Mouse (Mus musculus): ENCODE measurements around the gene Mapkapk2. TPM values are rescaled to one million over a fixed set of nuclear protein-coding genes. Genes with fewer than 3 reads are reported as not detected.

Mapkapk2 gene
- polyA plus RNA-seq, 1 experiment from 2014 or later: 35.2 TPM

DNA sequence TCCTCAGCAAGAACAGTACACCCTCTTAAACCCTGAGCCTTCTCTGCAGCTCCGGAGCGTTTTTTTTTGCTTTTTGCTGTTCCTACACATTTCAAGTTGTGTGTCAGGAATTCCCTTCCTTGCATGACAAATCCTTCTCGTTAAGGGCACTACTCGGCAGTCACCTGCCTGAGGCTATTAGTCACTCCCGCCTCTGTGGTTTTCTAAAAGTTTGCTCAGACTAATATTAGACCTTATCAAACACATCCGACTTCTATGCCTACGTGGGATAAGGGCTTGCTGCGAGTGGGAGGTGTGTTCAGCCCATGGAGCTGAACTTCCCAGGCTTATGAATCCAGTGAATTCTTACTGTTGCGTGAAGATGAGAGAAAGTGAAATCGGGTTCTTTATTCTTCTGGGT is 20.9 kb upstream of the Mapkapk2 start:
- H3K36me3 ChIP-seq (ENCODE audit: control insufficient read depth, insufficient read depth, low read length): no peaks in the 10 kb centered on the region
- WGBS: 60% methylated on average over 10 of the region's 10 CpGs
- no peaks in the 10 kb centered on the region for H3K9me3 ChIP-seq (replicated peaks; ENCODE audit: control insufficient read depth, low read length)
- H3K27ac ChIP-seq (ENCODE audit: low read depth, low read length): no peak overlapping the region
- ATAC-seq (no peak), DNase-seq (ENCODE audit: low spot score) (no peak)
- no peaks in the 10 kb centered on the region for H3K27me3 ChIP-seq (replicated peaks; ENCODE audit: control insufficient read depth, insufficient read depth, low read length)
- H3K4me3 ChIP-seq (ENCODE audit: low read depth, low read length): no peak overlapping the region
- 0 out of 2 replicates have a peak, but pooled peaks cover 7% of the 10 kb centered on the region for H3K4me1 ChIP-seq (ENCODE audit: control insufficient read depth, insufficient read depth, low read length)
- no peak overlapping the region for H3K4me2 ChIP-seq (ENCODE audit: low read length)
- H3K9ac ChIP-seq (ENCODE audit: low read length): no peak overlapping the region

DNA sequence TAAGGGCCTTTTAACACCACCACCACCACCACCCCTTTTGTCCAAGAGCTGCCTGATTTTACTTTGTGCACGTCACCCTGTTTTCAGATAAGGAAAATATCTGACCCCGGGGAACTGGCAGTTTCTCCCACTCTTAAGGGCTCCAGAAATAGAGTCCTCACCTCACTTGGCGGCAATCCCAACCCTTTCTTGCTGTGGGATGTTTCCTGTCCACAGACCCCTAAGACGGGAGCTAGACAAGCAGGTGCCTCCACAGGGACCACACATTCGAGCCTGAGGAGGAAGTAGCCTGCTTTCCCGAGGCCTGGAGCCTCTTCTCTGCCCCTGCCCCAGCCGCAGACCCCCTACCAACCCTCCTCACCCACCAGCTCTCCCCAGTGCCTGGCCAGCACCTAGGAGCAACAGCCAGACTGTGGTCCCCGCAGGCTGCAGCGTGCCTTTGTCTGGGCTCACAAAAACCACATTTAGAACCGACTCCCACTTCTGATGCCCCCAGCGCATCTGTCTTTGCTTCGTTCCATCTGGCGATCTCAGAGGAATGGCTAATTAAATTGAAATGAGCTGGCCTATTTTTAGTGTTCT is 18.9 kb upstream of the Mapkapk2 start:
- Histone ChIP-seq H3K9me3 (replicated peaks; ENCODE audit: control insufficient read depth, low read length) (no peaks in the 10 kb centered on the region), H3K4me3 (ENCODE audit: low read depth, low read length) (no peak overlapping the region), H3K36me3 (ENCODE audit: control insufficient read depth, insufficient read depth, low read length) (no peaks in the 10 kb centered on the region), H3K9ac (ENCODE audit: low read length) (peak overlapping the region; percentile 38; the same call in 1 of the 2 replicates), H3K4me1 (ENCODE audit: control insufficient read depth, insufficient read depth, low read length) (0 out of 2 replicates have a peak, but pooled peaks cover 7% of the 10 kb centered on the region), H3K4me2 (ENCODE audit: low read length) (no peak overlapping the region), H3K27me3 (replicated peaks; ENCODE audit: control insufficient read depth, insufficient read depth, low read length) (no peaks in the 10 kb centered on the region), H3K27ac (ENCODE audit: low read depth, low read length) (peak overlapping the region; percentile 95)
- peak; percentile 79 for DNase-seq (ENCODE audit: low spot score)
- 44% methylated on average over 13 of the region's 13 CpGs for WGBS
- ATAC-seq: peak; percentile 78

DNA sequence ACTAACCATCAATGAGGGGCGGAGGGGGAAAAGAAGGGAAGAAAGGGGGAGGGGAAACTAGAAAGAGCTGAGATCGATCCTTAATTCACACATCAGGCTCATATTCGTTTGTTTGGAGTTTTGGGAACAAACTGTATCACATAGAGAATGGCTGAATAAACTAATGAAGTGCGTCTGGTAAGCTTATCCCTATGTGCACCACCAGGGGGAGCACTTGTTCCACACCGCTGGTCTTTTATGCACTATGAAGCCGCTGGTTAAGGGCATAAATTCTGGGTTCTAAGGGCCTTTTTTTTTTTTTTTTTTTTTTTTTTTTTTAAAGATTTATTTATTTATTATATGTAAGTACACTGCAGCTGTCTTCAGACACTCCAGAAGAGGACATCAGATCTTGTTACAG is 18.3 kb upstream of the Mapkapk2 start:
- Histone ChIP-seq H3K27ac (ENCODE audit: low read depth, low read length) (no peak overlapping the region), H3K27me3 (replicated peaks; ENCODE audit: control insufficient read depth, insufficient read depth, low read length) (no peaks in the 10 kb centered on the region), H3K36me3 (ENCODE audit: control insufficient read depth, insufficient read depth, low read length) (no peaks in the 10 kb centered on the region), H3K9me3 (replicated peaks; ENCODE audit: control insufficient read depth, low read length) (no peaks in the 10 kb centered on the region), H3K4me3 (ENCODE audit: low read depth, low read length) (no peak overlapping the region), H3K9ac (ENCODE audit: low read length) (no peak overlapping the region), H3K4me2 (ENCODE audit: low read length) (no peak overlapping the region), H3K4me1 (ENCODE audit: control insufficient read depth, insufficient read depth, low read length) (0 out of 2 replicates have a peak, but pooled peaks cover 7% of the 10 kb centered on the region)
- DNase-seq (ENCODE audit: low spot score) (peak; percentile 88), ATAC-seq (peak; percentile 74)
- 18% methylated on average over 6 of the region's 6 CpGs for WGBS

DNA sequence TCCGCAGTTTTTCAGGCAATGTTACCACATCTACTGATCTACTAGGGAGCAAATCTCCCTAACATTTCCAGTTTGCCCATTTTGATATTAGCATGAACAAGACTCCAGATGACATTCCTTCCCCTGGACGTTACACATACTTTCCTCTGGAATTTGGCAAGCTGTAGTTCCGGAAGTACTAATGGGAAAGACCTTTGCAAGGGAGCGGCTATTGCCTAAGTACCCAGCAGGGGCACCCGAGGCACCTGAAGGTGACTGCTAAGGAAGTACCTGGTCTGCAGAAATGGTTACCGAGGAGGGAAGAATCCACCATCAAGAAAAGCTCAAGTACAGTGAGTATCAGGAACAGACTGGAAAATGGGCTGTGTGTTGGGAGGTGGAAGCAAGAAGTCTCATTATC is 14.9 kb upstream of the Mapkapk2 start:
- H3K27me3 ChIP-seq (replicated peaks; ENCODE audit: control insufficient read depth, insufficient read depth, low read length): no peaks in the 10 kb centered on the region
- H3K9me3 ChIP-seq (replicated peaks; ENCODE audit: control insufficient read depth, low read length): no peaks in the 10 kb centered on the region
- H3K4me1 ChIP-seq (ENCODE audit: control insufficient read depth, insufficient read depth, low read length): 0 out of 2 replicates have a peak, but pooled peaks cover 7% of the 10 kb centered on the region
- WGBS: 48% methylated on average over 6 of the region's 6 CpGs
- H3K4me2 ChIP-seq (ENCODE audit: low read length): no peak overlapping the region
- H3K4me3 ChIP-seq (ENCODE audit: low read depth, low read length): no peak overlapping the region
- DNase-seq (ENCODE audit: low spot score): no peak
- no peak for ATAC-seq
- H3K27ac ChIP-seq (ENCODE audit: low read depth, low read length): no peak overlapping the region
- no peak overlapping the region for H3K9ac ChIP-seq (ENCODE audit: low read length)
- H3K36me3 ChIP-seq (ENCODE audit: control insufficient read depth, insufficient read depth, low read length): no peaks in the 10 kb centered on the region

DNA sequence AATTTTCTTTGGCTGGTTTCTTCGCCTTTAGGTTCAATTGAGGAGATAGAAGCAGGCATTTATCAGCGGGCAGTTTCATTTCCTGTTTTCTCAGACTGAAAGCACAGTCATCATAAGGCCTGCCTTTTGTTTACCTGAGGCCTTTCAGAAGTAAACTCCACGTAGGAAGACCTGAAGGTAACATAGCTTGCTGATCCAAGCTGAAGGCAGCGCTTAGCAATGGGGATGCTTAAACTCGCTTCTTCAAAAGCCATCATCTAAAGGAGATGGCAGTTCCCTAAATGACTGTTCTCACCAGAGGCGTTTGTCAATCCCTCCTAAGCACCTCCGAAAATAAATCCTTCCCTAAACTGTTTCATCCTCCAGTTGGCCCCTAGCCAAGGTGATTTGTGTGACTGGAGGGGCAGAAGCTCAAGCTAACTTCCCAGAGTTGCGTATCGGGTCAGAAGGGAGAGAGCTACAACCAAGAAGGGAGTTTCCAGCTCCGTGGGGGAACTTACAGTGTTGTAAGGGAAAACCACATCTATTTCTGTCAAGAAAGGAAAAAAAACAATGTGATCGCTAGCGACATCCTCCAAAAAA is 13.0 kb upstream of the Mapkapk2 start:
- H3K4me1 ChIP-seq (ENCODE audit: control insufficient read depth, insufficient read depth, low read length): no peaks in the 10 kb centered on the region
- WGBS: 80% methylated on average over 12 of the region's 12 CpGs

DNA sequence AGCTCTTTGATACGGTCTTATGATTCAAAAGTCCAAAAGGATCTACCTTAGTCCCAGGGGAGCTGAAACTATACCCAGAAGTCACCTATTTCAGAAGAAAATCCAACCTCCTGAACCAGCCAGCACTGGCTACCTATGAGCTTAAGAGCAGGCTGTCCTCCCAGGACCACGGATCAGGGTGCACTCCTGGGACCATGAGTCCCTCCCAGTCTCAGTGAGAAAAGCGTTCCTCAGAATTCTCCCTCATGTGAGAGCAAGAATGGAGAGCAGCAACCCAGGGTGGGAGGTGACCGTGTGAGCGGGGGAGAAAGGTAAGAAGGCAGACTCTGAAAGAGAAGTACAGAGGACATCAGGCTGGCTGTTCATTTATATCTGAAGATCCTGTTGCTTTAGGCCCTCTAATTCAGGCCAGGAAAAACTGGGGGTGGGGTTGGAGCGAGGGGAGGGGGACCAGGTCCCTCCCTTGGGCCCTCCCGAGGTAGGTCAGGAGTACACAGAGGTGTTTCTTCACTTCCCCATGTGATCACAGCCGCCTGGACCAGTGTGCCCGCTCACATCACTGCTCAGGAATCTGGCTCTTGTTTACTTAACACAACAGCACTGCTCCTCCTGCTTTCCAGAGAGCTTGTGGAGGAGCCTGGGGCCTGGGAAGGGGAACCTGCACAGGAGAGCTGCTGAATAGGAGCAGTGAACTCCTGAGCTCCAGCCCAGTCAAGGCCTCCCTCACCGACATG is 10.1 kb upstream of the Mapkapk2 start:
- no peak for DNase-seq (ENCODE audit: low spot score)
- Histone ChIP-seq H3K36me3 (ENCODE audit: control insufficient read depth, insufficient read depth, low read length) (no peaks in the 10 kb centered on the region), H3K4me3 (ENCODE audit: low read depth, low read length) (no peak overlapping the region), H3K9me3 (replicated peaks; ENCODE audit: control insufficient read depth, low read length) (no peaks in the 10 kb centered on the region), H3K27ac (ENCODE audit: low read depth, low read length) (no peak overlapping the region), H3K4me1 (ENCODE audit: control insufficient read depth, insufficient read depth, low read length) (no peaks in the 10 kb centered on the region), H3K4me2 (ENCODE audit: low read length) (no peak overlapping the region), H3K9ac (ENCODE audit: low read length) (no peak overlapping the region), H3K27me3 (replicated peaks; ENCODE audit: control insufficient read depth, insufficient read depth, low read length) (no peaks in the 10 kb centered on the region)
- ATAC-seq: no peak
- 68% methylated on average over 10 of the region's 10 CpGs for WGBS

More for the DNA sequence above, 13.0 kb upstream of the Mapkapk2 start:
- no peak overlapping the region for H3K9ac ChIP-seq (ENCODE audit: low read length)
- H3K36me3 ChIP-seq (ENCODE audit: control insufficient read depth, insufficient read depth, low read length): no peaks in the 10 kb centered on the region
- no peaks in the 10 kb centered on the region for H3K9me3 ChIP-seq (replicated peaks; ENCODE audit: control insufficient read depth, low read length)
- ATAC-seq (no peak), DNase-seq (ENCODE audit: low spot score) (no peak)
- no peak overlapping the region for H3K4me3 ChIP-seq (ENCODE audit: low read depth, low read length)
- no peak overlapping the region for H3K27ac ChIP-seq (ENCODE audit: low read depth, low read length)
- H3K27me3 ChIP-seq (replicated peaks; ENCODE audit: control insufficient read depth, insufficient read depth, low read length): no peaks in the 10 kb centered on the region
- H3K4me2 ChIP-seq (ENCODE audit: low read length): no peak overlapping the region

DNA sequence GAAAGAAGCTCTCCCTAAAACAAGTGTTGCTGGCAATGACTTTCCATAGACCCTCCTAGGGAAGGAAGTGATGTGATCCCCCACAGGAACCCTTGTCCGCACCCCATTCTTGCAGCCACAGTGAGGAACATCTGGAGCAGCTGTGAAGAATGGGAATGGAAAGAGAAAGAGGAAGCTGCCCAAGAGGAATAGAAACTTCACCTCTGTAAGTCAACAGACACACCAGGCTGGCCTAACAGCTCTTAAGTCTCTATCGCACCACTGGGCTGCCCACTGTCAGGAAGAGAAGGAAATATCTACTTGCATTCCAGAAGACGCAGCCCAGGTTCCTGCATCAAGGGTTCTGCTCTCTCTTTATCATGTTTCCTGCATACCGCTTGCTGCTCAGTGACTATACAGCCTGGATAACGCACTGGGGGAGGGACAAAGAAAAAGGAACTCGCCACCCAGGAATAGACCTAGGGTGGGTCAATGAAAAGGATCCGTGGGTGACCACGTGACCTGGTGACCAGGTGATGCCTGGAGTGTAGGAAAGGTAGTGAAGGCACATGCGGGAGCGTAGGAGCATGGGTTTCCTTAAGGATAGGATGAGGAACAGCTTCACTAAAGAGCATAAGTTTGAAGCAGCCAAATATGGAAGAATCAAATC is 6.3 kb upstream of the Mapkapk2 start:
- H3K9ac ChIP-seq (ENCODE audit: low read length): no peak overlapping the region
- H3K9me3 ChIP-seq (replicated peaks; ENCODE audit: control insufficient read depth, low read length): no peaks in the 10 kb centered on the region
- H3K4me3 ChIP-seq (ENCODE audit: low read depth, low read length): no peak overlapping the region
- no peak overlapping the region for H3K4me2 ChIP-seq (ENCODE audit: low read length)
- H3K4me1 ChIP-seq (ENCODE audit: control insufficient read depth, insufficient read depth, low read length): no peaks in the 10 kb centered on the region
- DNase-seq (ENCODE audit: low spot score) (no peak), ATAC-seq (no peak)
- no peaks in the 10 kb centered on the region for H3K36me3 ChIP-seq (ENCODE audit: control insufficient read depth, insufficient read depth, low read length)
- H3K27me3 ChIP-seq (replicated peaks; ENCODE audit: control insufficient read depth, insufficient read depth, low read length): no peaks in the 10 kb centered on the region
- 91% methylated on average over 10 of the region's 10 CpGs for WGBS
- no peak overlapping the region for H3K27ac ChIP-seq (ENCODE audit: low read depth, low read length)

DNA sequence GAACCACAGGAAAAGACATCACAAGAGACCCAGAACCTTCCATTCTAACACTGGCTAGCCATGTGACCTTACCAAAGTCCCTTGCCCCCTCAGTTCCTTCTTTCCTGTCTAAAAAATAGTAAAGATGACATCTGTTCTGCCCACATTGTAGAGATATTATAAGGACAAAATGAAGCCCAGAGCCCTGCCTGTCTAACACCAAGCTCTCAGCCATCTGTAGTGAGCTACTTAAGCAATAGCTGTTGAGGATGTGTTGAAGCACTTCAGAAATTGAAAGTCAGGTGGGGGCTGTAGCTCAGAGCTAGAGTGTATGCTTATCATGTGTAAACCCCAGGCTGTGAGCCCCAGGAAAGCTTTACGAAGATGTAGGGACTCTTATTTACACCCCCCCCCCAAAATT is 3.2 kb upstream of the Mapkapk2 start:
- H3K27me3 ChIP-seq (replicated peaks; ENCODE audit: control insufficient read depth, insufficient read depth, low read length): no peaks in the 10 kb centered on the region
- peaks cover 9% of the 10 kb centered on the region for H3K4me1 ChIP-seq (ENCODE audit: control insufficient read depth, insufficient read depth, low read length)
- H3K4me3 ChIP-seq (ENCODE audit: low read depth, low read length): no peak overlapping the region
- H3K4me2 ChIP-seq (ENCODE audit: low read length): no peak overlapping the region
- no peak overlapping the region for H3K9ac ChIP-seq (ENCODE audit: low read length)
- H3K9me3 ChIP-seq (replicated peaks; ENCODE audit: control insufficient read depth, low read length): no peaks in the 10 kb centered on the region
- no peaks in the 10 kb centered on the region for H3K36me3 ChIP-seq (ENCODE audit: control insufficient read depth, insufficient read depth, low read length)
- ATAC-seq (no peak), DNase-seq (ENCODE audit: low spot score) (no peak)
- H3K27ac ChIP-seq (ENCODE audit: low read depth, low read length): no peak overlapping the region
- 67% methylated on average over 1 of the region's 1 CpGs for WGBS

Data from forebrain, embryonic 14.5 days (tissue).